Mouse (Mus musculus): ENCODE measurements around the gene Gm37240. TPM values are rescaled to one million over a fixed set of nuclear protein-coding genes. Genes with fewer than 3 reads are reported as not detected.
"Not testable (repeated sequence)": the region's sequence is repeated elsewhere in the genome, so short reads cannot be mapped to it uniquely, and the experiment has no call there.

Gene Gm37240
- polyA plus RNA-seq, 1 experiment from 2014 or later, result 3.3 TPM

GRCm38 (mm10) chr3:85927296-85927695 is 40.0 kb upstream of the Gm37240 start:
- Histone ChIP-seq H3K27ac (ENCODE audit: low read depth, low read length) (no peak overlapping the region), H3K4me1 (replicated peaks; ENCODE audit: control insufficient read depth, insufficient read depth, low read length) (no peaks in the 10 kb centered on the region), H3K4me3 (ENCODE audit: low read depth, low read length) (no peak overlapping the region), H3K4me2 (replicated peaks; ENCODE audit: low read depth) (no peak overlapping the region), H3K9ac (ENCODE audit: low read depth, low read length) (no peak overlapping the region), H3K36me3 (ENCODE audit: control insufficient read depth, insufficient read depth) (no peaks in the 10 kb centered on the region), H3K9me3 (ENCODE audit: control insufficient read depth) (no peaks in the 10 kb centered on the region), H3K27me3 (replicated peaks; ENCODE audit: control insufficient read depth, insufficient read depth, low read length) (no peaks in the 10 kb centered on the region)
- TF ChIP-seq CTCF (IDR thresholded peaks at IDR 0.05; ENCODE audit: low read depth), result no peak
- no peak for ATAC-seq
- 84% methylated on average over 9 of the region's 9 CpGs for WGBS

GRCm38 (mm10) chr3:85923954-85924945 is 36.9 kb upstream of the Gm37240 start:
- 37% methylated on average over 18 of the region's 18 CpGs for WGBS
- no peaks in the 10 kb centered on the region for H3K27me3 ChIP-seq (replicated peaks; ENCODE audit: control insufficient read depth, insufficient read depth, low read length)
- 0 out of 2 replicates have a peak, but pooled peaks have one; percentile 10 for ATAC-seq
- H3K4me2 ChIP-seq (replicated peaks; ENCODE audit: low read depth), result no peak overlapping the region; the same call in 1 of the 2 replicates
- peak; percentile 95 for TF ChIP-seq CTCF (IDR thresholded peaks at IDR 0.05; ENCODE audit: low read depth)
- H3K27ac ChIP-seq (ENCODE audit: low read depth, low read length), result no peak overlapping the region
- H3K4me3 ChIP-seq (ENCODE audit: low read depth, low read length), result no peak overlapping the region
- H3K36me3 ChIP-seq (ENCODE audit: control insufficient read depth, insufficient read depth), result no peaks in the 10 kb centered on the region
- no peaks in the 10 kb centered on the region for H3K9me3 ChIP-seq (ENCODE audit: control insufficient read depth)
- no peaks in the 10 kb centered on the region for H3K4me1 ChIP-seq (replicated peaks; ENCODE audit: control insufficient read depth, insufficient read depth, low read length)
- H3K9ac ChIP-seq (ENCODE audit: low read depth, low read length), result 0 out of 2 replicates have a peak overlapping the region, but pooled peaks have one; percentile 4

- H3K4me2 ChIP-seq (replicated peaks; ENCODE audit: low read depth), result no peak overlapping the region
- WGBS, result 85% methylated on average over 8 of the region's 8 CpGs
- no peak for TF ChIP-seq CTCF (IDR thresholded peaks at IDR 0.05; ENCODE audit: low read depth)
- no peaks in the 10 kb centered on the region for H3K9me3 ChIP-seq (ENCODE audit: control insufficient read depth)
- H3K36me3 ChIP-seq (ENCODE audit: control insufficient read depth, insufficient read depth), result no peaks in the 10 kb centered on the region
- H3K27ac ChIP-seq (ENCODE audit: low read depth, low read length), result no peak overlapping the region
- no peak overlapping the region for H3K9ac ChIP-seq (ENCODE audit: low read depth, low read length)
- ATAC-seq, result no peak
- H3K27me3 ChIP-seq (replicated peaks; ENCODE audit: control insufficient read depth, insufficient read depth, low read length), result no peaks in the 10 kb centered on the region
- H3K4me3 ChIP-seq (ENCODE audit: low read depth, low read length), result no peak overlapping the region
- H3K4me1 ChIP-seq (replicated peaks; ENCODE audit: control insufficient read depth, insufficient read depth, low read length), result no peaks in the 10 kb centered on the region
Measured at GRCm38 (mm10) chr3:85923343-85923742, 36.0 kb upstream of the Gm37240 start.

GRCm38 (mm10) chr3:85922331-85922730 is 35.0 kb upstream of the Gm37240 start:
- no peak overlapping the region for H3K4me2 ChIP-seq (replicated peaks; ENCODE audit: low read depth)
- H3K4me3 ChIP-seq (ENCODE audit: low read depth, low read length), result no peak overlapping the region
- no peaks in the 10 kb centered on the region for H3K9me3 ChIP-seq (ENCODE audit: control insufficient read depth)
- no peak for ATAC-seq
- no peak for TF ChIP-seq CTCF (IDR thresholded peaks at IDR 0.05; ENCODE audit: low read depth)
- no peaks in the 10 kb centered on the region for H3K4me1 ChIP-seq (replicated peaks; ENCODE audit: control insufficient read depth, insufficient read depth, low read length)
- H3K36me3 ChIP-seq (ENCODE audit: control insufficient read depth, insufficient read depth), result no peaks in the 10 kb centered on the region
- H3K27me3 ChIP-seq (replicated peaks; ENCODE audit: control insufficient read depth, insufficient read depth, low read length), result no peaks in the 10 kb centered on the region
- H3K27ac ChIP-seq (ENCODE audit: low read depth, low read length), result no peak overlapping the region
- no peak overlapping the region for H3K9ac ChIP-seq (ENCODE audit: low read depth, low read length)
- 52% methylated on average over 3 of the region's 3 CpGs for WGBS

GRCm38 (mm10) chr3:85920671-85921070 is 33.4 kb upstream of the Gm37240 start:
- not testable (repeated sequence) for H3K9me3 ChIP-seq (ENCODE audit: control insufficient read depth); H3K4me3 ChIP-seq (ENCODE audit: low read depth, low read length); H3K27me3 ChIP-seq (replicated peaks; ENCODE audit: control insufficient read depth, insufficient read depth, low read length); H3K4me2 ChIP-seq (replicated peaks; ENCODE audit: low read depth); H3K9ac ChIP-seq (ENCODE audit: low read depth, low read length); H3K27ac ChIP-seq (ENCODE audit: low read depth, low read length); H3K36me3 ChIP-seq (ENCODE audit: control insufficient read depth, insufficient read depth); ATAC-seq; H3K4me1 ChIP-seq (replicated peaks; ENCODE audit: control insufficient read depth, insufficient read depth, low read length)
- WGBS, result 86% methylated on average over 2 of the region's 2 CpGs

GRCm38 (mm10) chr3:85917600-85917999 is 30.3 kb upstream of the Gm37240 start:
- no peak overlapping the region for H3K9ac ChIP-seq (ENCODE audit: low read depth, low read length)

More at GRCm38 (mm10) chr3:85917600-85917999, 30.3 kb upstream of the Gm37240 start:
- H3K27ac ChIP-seq (ENCODE audit: low read depth, low read length), result no peak overlapping the region
- H3K27me3 ChIP-seq (replicated peaks; ENCODE audit: control insufficient read depth, insufficient read depth, low read length), result no peaks in the 10 kb centered on the region
- H3K9me3 ChIP-seq (ENCODE audit: control insufficient read depth), result no peaks in the 10 kb centered on the region
- no peaks in the 10 kb centered on the region for H3K36me3 ChIP-seq (ENCODE audit: control insufficient read depth, insufficient read depth)
- no peaks in the 10 kb centered on the region for H3K4me1 ChIP-seq (replicated peaks; ENCODE audit: control insufficient read depth, insufficient read depth, low read length)
- peak; percentile 78 for TF ChIP-seq CTCF (IDR thresholded peaks at IDR 0.05; ENCODE audit: low read depth)
- 9% methylated on average over 4 of the region's 4 CpGs for WGBS
- no peak for ATAC-seq
- H3K4me3 ChIP-seq (ENCODE audit: low read depth, low read length), result no peak overlapping the region
- H3K4me2 ChIP-seq (replicated peaks; ENCODE audit: low read depth), result no peak overlapping the region

All from intestine, postnatal 0 days (tissue).